Mouse (Mus musculus): ENCODE measurements around the gene Sec24d. TPM values are rescaled to one million over a fixed set of nuclear protein-coding genes. Genes with fewer than 3 reads are reported as not detected.
"Not testable (repeated sequence)": the region's sequence is repeated elsewhere in the genome, so short reads cannot be mapped to it uniquely, and the experiment has no call there.

Sec24d gene
- total RNA-seq, 1 experiment from 2014 or later = 8.7 TPM

GRCm38 (mm10) chr3:123376562-123376961 is 109.3 kb downstream of the Sec24d start:
- ATAC-seq (ENCODE audit: extremely low read depth, insufficient number of reproducible peaks, low FRiP score, poor library complexity, severe bottlenecking) = no peak

GRCm38 (mm10) chr3:123384435-123384834 is 117.2 kb downstream of the Sec24d start:
- no peak for ATAC-seq (ENCODE audit: extremely low read depth, insufficient number of reproducible peaks, low FRiP score, poor library complexity, severe bottlenecking)

GRCm38 (mm10) chr3:123385118-123385485 is 117.8 kb downstream of the Sec24d start:
- ATAC-seq (ENCODE audit: extremely low read depth, insufficient number of reproducible peaks, low FRiP score, poor library complexity, severe bottlenecking) = no peak

GRCm38 (mm10) chr3:123385486-123386156 is 118.4 kb downstream of the Sec24d start, which contains the start of gene Mettl14:
TSS of gene Mettl14 (minus strand) at chr3:123386108.
- ATAC-seq (ENCODE audit: extremely low read depth, insufficient number of reproducible peaks, low FRiP score, poor library complexity, severe bottlenecking) = peak; percentile 100

GRCm38 (mm10) chr3:123386157-123386780 is 119.0 kb downstream of the Sec24d start:
- not testable (repeated sequence) for ATAC-seq (ENCODE audit: extremely low read depth, insufficient number of reproducible peaks, low FRiP score, poor library complexity, severe bottlenecking)

- no peak for ATAC-seq (ENCODE audit: extremely low read depth, insufficient number of reproducible peaks, low FRiP score, poor library complexity, severe bottlenecking)
These were observed 123.9 kb downstream of the Sec24d start for GRCm38 (mm10) chr3:123391180-123391579.

- no peak for ATAC-seq (ENCODE audit: extremely low read depth, insufficient number of reproducible peaks, low FRiP score, poor library complexity, severe bottlenecking)
These were observed 128.4 kb downstream of the Sec24d start for GRCm38 (mm10) chr3:123395611-123396010.

- no peak for ATAC-seq (ENCODE audit: extremely low read depth, insufficient number of reproducible peaks, low FRiP score, poor library complexity, severe bottlenecking)
These were observed 130.6 kb downstream of the Sec24d start for GRCm38 (mm10) chr3:123397562-123398481.

- no peak for ATAC-seq (ENCODE audit: extremely low read depth, insufficient number of reproducible peaks, low FRiP score, poor library complexity, severe bottlenecking)
These were observed 137.7 kb downstream of the Sec24d start for GRCm38 (mm10) chr3:123404945-123405344.

- no peak for ATAC-seq (ENCODE audit: extremely low read depth, insufficient number of reproducible peaks, low FRiP score, poor library complexity, severe bottlenecking)
These were observed 144.7 kb downstream of the Sec24d start for GRCm38 (mm10) chr3:123411821-123412578.

- no peak for ATAC-seq (ENCODE audit: extremely low read depth, insufficient number of reproducible peaks, low FRiP score, poor library complexity, severe bottlenecking)
These were observed 145.9 kb downstream of the Sec24d start for GRCm38 (mm10) chr3:123413173-123413572.

Other genes with a start within 250 kb of the Sec24d start
- not detected in 2 replicates for gene Myoz2, start 232.4 kb upstream of the Sec24d start, total RNA-seq (2017)
- gene Synpo2, start 31.3 kb upstream of the Sec24d start, total RNA-seq (2017) = 0.12 TPM in 1 of 2 replicates, not detected in the other
- 21.2 and 24.7 TPM in 2 replicates for gene Mettl14, start 118.7 kb downstream of the Sec24d start, total RNA-seq (2017)
- gene Prss12, start 179.5 kb downstream of the Sec24d start, total RNA-seq (2017) = 4.2 and 5.2 TPM in 2 replicates